Mouse (Mus musculus) kidney, embryonic 16.5 days (tissue): ENCODE data around the gene Fgd2. TPM values are rescaled to one million over a fixed set of nuclear protein-coding genes. Genes with fewer than 3 reads are reported as not detected.
"Not testable (repeated sequence)": the region's sequence is repeated elsewhere in the genome, so short reads cannot be mapped to it uniquely, and the experiment has no call there.

ENCODE experiments used
- ATAC-seq: fragments of 200-750 bp; cut with Nextera tagmentation; 2 replicates; pipeline ENCODE4 v1.8.0; 2017; ENCODE audit warnings: moderate TSS enrichment; ENCODE audit not compliant: low FRiP score, low TSS enrichment
- H3K27ac ChIP-seq: fragments of 300-500 bp; sonication (generic); 2 replicates; pipeline ENCODE4 v1.5.1; 2014; ENCODE audit warnings: low read length
- H3K27me3 ChIP-seq: fragments of 300-500 bp; sonication (generic); 2 replicates; pipeline ENCODE4 v1.6.1; 2014; ENCODE audit warnings: low read length, control low read depth, mixed read lengths; ENCODE audit not compliant: insufficient read depth
- H3K36me3 ChIP-seq: fragments of 300-500 bp; sonication (generic); 2 replicates; pipeline ENCODE4 v1.6.1; 2014; ENCODE audit warnings: low read length, control low read depth, mixed read lengths; ENCODE audit not compliant: insufficient read depth
- H3K4me1 ChIP-seq: fragments of 300-500 bp; sonication (generic); 2 replicates; pipeline ENCODE4 v1.6.1; 2014; ENCODE audit warnings: low read length, control low read depth, mixed read lengths; ENCODE audit not compliant: insufficient read depth
- H3K4me2 ChIP-seq: fragments of 300-500 bp; sonication (generic); replicated peaks from 2 replicates; pipeline ENCODE4 v1.6.1; 2014; ENCODE audit warnings: low read depth, low read length
- H3K4me3 ChIP-seq: fragments of 300-500 bp; sonication (generic); 2 replicates; pipeline ENCODE4 v1.5.1; 2014; ENCODE audit warnings: mild to moderate bottlenecking, low read length
- H3K9ac ChIP-seq: fragments of 300-500 bp; sonication (generic); replicated peaks from 2 replicates; pipeline ENCODE4 v1.6.1; 2014; ENCODE audit warnings: low read length
- H3K9me3 ChIP-seq: fragments of 300-500 bp; sonication (generic); 2 replicates; pipeline ENCODE4 v1.6.1; 2016; ENCODE audit warnings: low read length, control low read depth
- WGBS: fragments of 180-500 bp; shearing (Covaris S2); extraction: QIAGEN DNeasy Blood & Tissue Kit; methylation state at CpG from one replicate; pipeline ENCODE4 v1.1.7; 2014; 5-methylcytosine and 5-hydroxymethylcytosine counted together
- polyA plus RNA-seq: library from polyadenylated mRNA; unstranded; fragments of >200 nt; fragmentation: Nextera tagmentation; extraction: Ambion mirVana; gene quantifications from 2 replicates; pipeline ENCODE4 v1.2.1, GENCODE M21; 2015

Fgd2 gene
- polyA plus RNA-seq, 1 experiment from 2014 or later: 14.4 TPM

GRCm38 (mm10) chr17:29394761-29395160, 34.0 kb downstream of the Fgd2 start:
- ATAC-seq, H3K9ac ChIP-seq, H3K36me3 ChIP-seq, H3K27me3 ChIP-seq, H3K4me3 ChIP-seq, H3K9me3 ChIP-seq, H3K27ac ChIP-seq, H3K4me2 ChIP-seq: not testable (repeated sequence)
- H3K4me1 ChIP-seq: peaks cover 22% of the 10 kb centered on the region
- WGBS: 74% methylated on average over 2 of the region's 2 CpGs

- H3K27ac ChIP-seq: no peak overlapping the region
These were observed 34.7 kb downstream of the Fgd2 start for GRCm38 (mm10) chr17:29395381-29395780.

GRCm38 (mm10) chr17:29396056-29396799, 35.5 kb downstream of the Fgd2 start:
- no peak for ATAC-seq
- H3K9me3 ChIP-seq: no peaks in the 10 kb centered on the region
- H3K9ac ChIP-seq: no peak overlapping the region
- 62% methylated on average over 6 of the region's 6 CpGs for WGBS
- no peaks in the 10 kb centered on the region for H3K27me3 ChIP-seq
- H3K4me1 ChIP-seq: peaks cover 22% of the 10 kb centered on the region
- no peak overlapping the region for H3K27ac ChIP-seq
- H3K4me2 ChIP-seq: no peak overlapping the region
- H3K4me3 ChIP-seq: no peak overlapping the region
- H3K36me3 ChIP-seq: no peaks in the 10 kb centered on the region

More at GRCm38 (mm10) chr17:29395381-29395780, 34.7 kb downstream of the Fgd2 start:
- 63% methylated on average over 7 of the region's 7 CpGs for WGBS
- Histone ChIP-seq H3K27me3 (no peaks in the 10 kb centered on the region), H3K9ac (no peak overlapping the region), H3K4me1 (peaks cover 22% of the 10 kb centered on the region), H3K4me2 (no peak overlapping the region), H3K9me3 (no peaks in the 10 kb centered on the region), H3K4me3 (no peak overlapping the region), H3K36me3 (no peaks in the 10 kb centered on the region)
- no peak for ATAC-seq

- Histone ChIP-seq H3K27ac (no peak overlapping the region), H3K4me2 (peak overlapping the region; percentile 25; the same call in 1 of the 2 replicates), H3K9ac (no peak overlapping the region), H3K9me3 (no peaks in the 10 kb centered on the region), H3K4me1 (peaks cover 22% of the 10 kb centered on the region), H3K36me3 (no peaks in the 10 kb centered on the region), H3K4me3 (no peak overlapping the region), H3K27me3 (no peaks in the 10 kb centered on the region)
- WGBS: 22% methylated on average over 6 of the region's 6 CpGs
- ATAC-seq: peak; percentile 64
These were observed 36.1 kb downstream of the Fgd2 start for GRCm38 (mm10) chr17:29396821-29397242.

- H3K27ac ChIP-seq: peak overlapping the region; percentile 78
- peak overlapping the region; percentile 56 for H3K9ac ChIP-seq
- H3K4me3 ChIP-seq: peak overlapping the region; percentile 17
- no peaks in the 10 kb centered on the region for H3K36me3 ChIP-seq
- H3K27me3 ChIP-seq: no peaks in the 10 kb centered on the region
- H3K4me1 ChIP-seq: peaks cover 22% of the 10 kb centered on the region
- under 1% methylated on average over 27 of the region's 27 CpGs for WGBS
- peak; percentile 81 for ATAC-seq
- H3K9me3 ChIP-seq: no peaks in the 10 kb centered on the region
- peak overlapping the region; percentile 52 for H3K4me2 ChIP-seq
These were observed 37.0 kb downstream of the Fgd2 start for GRCm38 (mm10) chr17:29397480-29398433.

GRCm38 (mm10) chr17:29398434-29399026, 37.8 kb downstream of the Fgd2 start:
- Histone ChIP-seq H3K36me3 (no peaks in the 10 kb centered on the region), H3K4me2 (peak overlapping the region; percentile 52), H3K27me3 (no peaks in the 10 kb centered on the region), H3K27ac (peak overlapping the region; percentile 21), H3K4me1 (peaks cover 22% of the 10 kb centered on the region), H3K9me3 (no peaks in the 10 kb centered on the region), H3K9ac (peak overlapping the region; percentile 56), H3K4me3 (peak overlapping the region; percentile 17)
- WGBS: 22% methylated on average over 17 of the region's 17 CpGs
- ATAC-seq: no peak

GRCm38 (mm10) chr17:29399241-29399910, 38.7 kb downstream of the Fgd2 start:
- Histone ChIP-seq H3K4me3 (no peak overlapping the region), H3K36me3 (no peaks in the 10 kb centered on the region), H3K4me2 (no peak overlapping the region), H3K9me3 (no peaks in the 10 kb centered on the region), H3K9ac (no peak overlapping the region), H3K27ac (no peak overlapping the region), H3K4me1 (peaks cover 22% of the 10 kb centered on the region), H3K27me3 (no peaks in the 10 kb centered on the region)
- 61% methylated on average over 14 of the region's 14 CpGs for WGBS
- no peak for ATAC-seq

- Histone ChIP-seq H3K4me2 (no peak overlapping the region), H3K4me1 (peaks cover 22% of the 10 kb centered on the region)
- WGBS: 68% methylated on average over 5 of the region's 5 CpGs
These were observed 39.3 kb downstream of the Fgd2 start for GRCm38 (mm10) chr17:29400044-29400443.

GRCm38 (mm10) chr17:29401741-29402268, 41.1 kb downstream of the Fgd2 start:
- no peak overlapping the region for H3K9ac ChIP-seq
- no peak for ATAC-seq
- H3K4me3 ChIP-seq: no peak overlapping the region
- H3K9me3 ChIP-seq: no peaks in the 10 kb centered on the region
- no peak overlapping the region for H3K4me2 ChIP-seq
- 63% methylated on average over 15 of the region's 15 CpGs for WGBS
- no peak overlapping the region for H3K27ac ChIP-seq
- peaks cover 24% of the 10 kb centered on the region for H3K4me1 ChIP-seq
- H3K27me3 ChIP-seq: no peaks in the 10 kb centered on the region
- no peaks in the 10 kb centered on the region for H3K36me3 ChIP-seq

More at GRCm38 (mm10) chr17:29400044-29400443, 39.3 kb downstream of the Fgd2 start:
- no peak for ATAC-seq
- H3K36me3 ChIP-seq: no peaks in the 10 kb centered on the region
- no peak overlapping the region for H3K27ac ChIP-seq
- H3K9ac ChIP-seq: no peak overlapping the region
- no peaks in the 10 kb centered on the region for H3K9me3 ChIP-seq
- H3K4me3 ChIP-seq: no peak overlapping the region
- no peaks in the 10 kb centered on the region for H3K27me3 ChIP-seq
